Mouse (Mus musculus): ENCODE results near the gene Tmem179.

GRCm38 (mm10) chr12:112489535-112489934, 27.0 kb downstream of the Tmem179 start:
- TF ChIP-seq CTCF (IDR thresholded peaks at IDR 0.05; ENCODE audit: low read depth, low read length), result no peak
- TF ChIP-seq POLR2A (IDR thresholded peaks at IDR 0.05; ENCODE audit: insufficient read depth, low read length), result no peak

Measured in ES-Bruce4 (cell line).